Mouse (Mus musculus): ENCODE results near the gene Cul7.

Gene Cul7

GRCm38 (mm10) chr17:46704887-46705835 is 55.0 kb downstream of the Cul7 start, which contains the start of gene Ppp2r5d:
Gene Ppp2r5d, minus strand, starts transcription at chr17:46705111.
- DNase-seq (ENCODE audit: low read depth, low spot score) = peak; percentile 96

- no peak for DNase-seq (ENCODE audit: low read depth, low spot score)
Observed at GRCm38 (mm10) chr17:46706375-46707089, 56.4 kb downstream of the Cul7 start.

GRCm38 (mm10) chr17:46710959-46711597 is 60.9 kb downstream of the Cul7 start, which contains the start of gene Pex6:
Gene Pex6, plus strand, starts transcription at chr17:46711463.
- DNase-seq (ENCODE audit: low read depth, low spot score) = peak; percentile 91

GRCm38 (mm10) chr17:46711612-46712271 is 61.6 kb downstream of the Cul7 start:
- DNase-seq (ENCODE audit: low read depth, low spot score) = no peak

GRCm38 (mm10) chr17:46712442-46712841 is 62.3 kb downstream of the Cul7 start:
- no peak for DNase-seq (ENCODE audit: low read depth, low spot score)

- DNase-seq (ENCODE audit: low read depth, low spot score) = no peak
Observed at GRCm38 (mm10) chr17:46713849-46714248, 63.7 kb downstream of the Cul7 start.

Measured in retina, postnatal 7 days (tissue).